Mouse (Mus musculus): ENCODE measurements around the gene Abcd3. TPM values are rescaled to one million over a fixed set of nuclear protein-coding genes. Genes with fewer than 3 reads are reported as not detected.

The Abcd3 gene
- polyA plus RNA-seq, 1 experiment from 2014 or later = 59.4 TPM

DNA sequence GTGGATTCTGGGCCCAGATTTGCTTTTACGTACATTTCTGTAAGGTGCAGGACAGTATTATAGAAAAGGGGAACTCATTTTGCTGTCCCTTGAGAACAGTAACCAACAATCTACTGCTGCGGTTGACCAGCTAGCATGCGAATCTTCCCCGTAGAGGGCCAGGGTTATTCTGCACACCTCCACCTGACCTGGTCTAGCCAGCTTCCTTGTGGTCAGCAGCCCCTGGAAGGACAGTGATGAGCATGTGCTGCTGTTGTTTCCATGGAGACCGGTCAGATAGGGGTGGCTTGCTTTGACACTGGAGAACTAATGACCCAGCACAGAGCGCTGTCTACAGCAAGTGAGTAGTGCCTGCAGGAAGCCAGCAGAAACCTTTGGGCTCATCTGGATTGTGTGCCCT lies 29.6 kb upstream of the Abcd3 start:
- no peak overlapping the region for H3K27ac ChIP-seq (ENCODE audit: low read depth, low read length)
- no peaks in the 10 kb centered on the region for H3K4me1 ChIP-seq (ENCODE audit: control insufficient read depth, insufficient read depth, low read length)
- H3K4me3 ChIP-seq (ENCODE audit: low read depth, low read length) = no peak overlapping the region
- H3K27me3 ChIP-seq (ENCODE audit: control insufficient read depth, insufficient read depth, low read length) = no peaks in the 10 kb centered on the region
- no peak overlapping the region for H3K4me2 ChIP-seq (ENCODE audit: low read depth)
- ATAC-seq (ENCODE audit: insufficient read depth, low FRiP score, low TSS enrichment) (no peak), DNase-seq (ENCODE audit: low spot score) (no peak)
- no peak overlapping the region for H3K9ac ChIP-seq (ENCODE audit: low read length)
- H3K9me3 ChIP-seq (ENCODE audit: control insufficient read depth, low read length) = no peaks in the 10 kb centered on the region
- no peaks in the 10 kb centered on the region for H3K36me3 ChIP-seq (ENCODE audit: control insufficient read depth, insufficient read depth, low read length)
- WGBS = 85% methylated on average over 6 of the region's 6 CpGs

- H3K4me3 ChIP-seq (ENCODE audit: low read depth, low read length) = no peak overlapping the region
- H3K27me3 ChIP-seq (ENCODE audit: control insufficient read depth, insufficient read depth, low read length) = no peaks in the 10 kb centered on the region
- H3K27ac ChIP-seq (ENCODE audit: low read depth, low read length) = no peak overlapping the region
- H3K4me2 ChIP-seq (ENCODE audit: low read depth) = no peak overlapping the region
- WGBS = 88% methylated on average over 3 of the region's 3 CpGs
- no peaks in the 10 kb centered on the region for H3K9me3 ChIP-seq (ENCODE audit: control insufficient read depth, low read length)
- DNase-seq (ENCODE audit: low spot score) = no peak
- no peak for ATAC-seq (ENCODE audit: insufficient read depth, low FRiP score, low TSS enrichment)
- H3K9ac ChIP-seq (ENCODE audit: low read length) = no peak overlapping the region
- no peaks in the 10 kb centered on the region for H3K4me1 ChIP-seq (ENCODE audit: control insufficient read depth, insufficient read depth, low read length)
- H3K36me3 ChIP-seq (ENCODE audit: control insufficient read depth, insufficient read depth, low read length) = no peaks in the 10 kb centered on the region
Measured at GRCm38 (mm10) chr3:121844013-121844412, 28.9 kb upstream of the Abcd3 start.

DNA sequence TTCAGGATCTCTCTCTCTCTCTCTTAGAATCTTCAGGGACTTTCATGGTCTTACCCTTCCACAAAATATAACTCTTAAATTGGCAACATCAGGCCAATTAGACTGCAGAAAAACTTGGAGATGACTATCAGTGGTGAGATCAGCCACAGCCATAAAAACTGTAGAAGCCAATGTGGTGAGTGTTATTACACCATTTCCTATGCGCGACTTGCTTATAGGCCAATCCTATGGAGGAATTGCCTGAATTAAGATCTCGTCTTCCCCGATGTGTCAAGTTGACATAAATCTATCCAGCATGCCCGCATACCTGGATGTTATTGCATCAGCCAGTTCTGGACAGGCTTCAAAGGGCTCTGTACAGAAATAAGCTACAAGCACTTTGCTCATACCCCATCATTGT lies 28.2 kb upstream of the Abcd3 start:
- WGBS = 90% methylated on average over 5 of the region's 5 CpGs
- H3K27me3 ChIP-seq (ENCODE audit: control insufficient read depth, insufficient read depth, low read length) = no peaks in the 10 kb centered on the region
- H3K4me2 ChIP-seq (ENCODE audit: low read depth) = no peak overlapping the region
- H3K4me3 ChIP-seq (ENCODE audit: low read depth, low read length) = no peak overlapping the region
- ATAC-seq (ENCODE audit: insufficient read depth, low FRiP score, low TSS enrichment) = no peak
- H3K36me3 ChIP-seq (ENCODE audit: control insufficient read depth, insufficient read depth, low read length) = no peaks in the 10 kb centered on the region
- H3K9ac ChIP-seq (ENCODE audit: low read length) = no peak overlapping the region
- no peaks in the 10 kb centered on the region for H3K4me1 ChIP-seq (ENCODE audit: control insufficient read depth, insufficient read depth, low read length)
- H3K9me3 ChIP-seq (ENCODE audit: control insufficient read depth, low read length) = no peaks in the 10 kb centered on the region
- no peak for DNase-seq (ENCODE audit: low spot score)
- no peak overlapping the region for H3K27ac ChIP-seq (ENCODE audit: low read depth, low read length)

DNA sequence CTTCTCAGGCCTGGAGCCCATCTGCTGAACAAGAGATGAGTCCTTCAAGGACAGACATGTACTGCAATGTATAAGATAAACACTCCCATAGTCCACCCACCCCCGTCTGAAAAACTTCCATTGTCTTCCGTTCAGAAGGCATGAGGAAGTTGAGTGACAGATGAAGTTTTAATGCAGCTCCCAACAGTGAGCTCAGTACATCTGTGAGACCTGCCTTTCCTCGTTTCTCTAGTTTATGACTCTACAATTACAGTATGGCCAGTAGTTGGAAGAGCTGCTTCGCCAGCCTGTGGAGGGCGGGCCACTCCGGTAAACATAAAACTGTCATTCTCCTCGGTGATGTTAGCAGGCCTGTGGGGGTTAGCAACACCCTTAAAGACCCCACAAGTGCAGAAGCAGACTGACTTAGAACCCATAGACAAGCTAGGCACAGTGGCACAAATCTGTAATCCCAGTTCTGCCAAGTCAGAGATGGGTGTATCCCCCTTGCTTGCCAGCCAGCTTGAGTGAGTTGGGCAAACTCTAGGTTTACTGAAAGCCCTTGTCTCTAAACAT lies 27.3 kb upstream of the Abcd3 start:
- WGBS = 54% methylated on average over 7 of the region's 7 CpGs
- Histone ChIP-seq H3K4me3 (ENCODE audit: low read depth, low read length) (no peak overlapping the region), H3K27ac (ENCODE audit: low read depth, low read length) (no peak overlapping the region)

GRCm38 (mm10) chr3:121841412-121842014 lies 26.4 kb upstream of the Abcd3 start:
- no peaks in the 10 kb centered on the region for H3K4me1 ChIP-seq (ENCODE audit: control insufficient read depth, insufficient read depth, low read length)
- H3K4me3 ChIP-seq (ENCODE audit: low read depth, low read length) = no peak overlapping the region
- H3K4me2 ChIP-seq (ENCODE audit: low read depth) = no peak overlapping the region
- DNase-seq (ENCODE audit: low spot score) (no peak), ATAC-seq (ENCODE audit: insufficient read depth, low FRiP score, low TSS enrichment) (no peak)
- H3K9me3 ChIP-seq (ENCODE audit: control insufficient read depth, low read length) = no peaks in the 10 kb centered on the region
- H3K9ac ChIP-seq (ENCODE audit: low read length) = no peak overlapping the region
- no peaks in the 10 kb centered on the region for H3K36me3 ChIP-seq (ENCODE audit: control insufficient read depth, insufficient read depth, low read length)
- WGBS = 77% methylated on average over 9 of the region's 9 CpGs
- no peak overlapping the region for H3K27ac ChIP-seq (ENCODE audit: low read depth, low read length)
- H3K27me3 ChIP-seq (ENCODE audit: control insufficient read depth, insufficient read depth, low read length) = no peaks in the 10 kb centered on the region

More for the DNA sequence above, 27.3 kb upstream of the Abcd3 start:
- Histone ChIP-seq H3K9me3 (ENCODE audit: control insufficient read depth, low read length) (no peaks in the 10 kb centered on the region), H3K9ac (ENCODE audit: low read length) (no peak overlapping the region), H3K36me3 (ENCODE audit: control insufficient read depth, insufficient read depth, low read length) (no peaks in the 10 kb centered on the region), H3K4me1 (ENCODE audit: control insufficient read depth, insufficient read depth, low read length) (no peaks in the 10 kb centered on the region), H3K27me3 (ENCODE audit: control insufficient read depth, insufficient read depth, low read length) (no peaks in the 10 kb centered on the region), H3K4me2 (ENCODE audit: low read depth) (no peak overlapping the region)
- ATAC-seq (ENCODE audit: insufficient read depth, low FRiP score, low TSS enrichment) (no peak), DNase-seq (ENCODE audit: low spot score) (no peak)

GRCm38 (mm10) chr3:121840351-121840750 lies 25.2 kb upstream of the Abcd3 start:
- 97% methylated on average over 8 of the region's 8 CpGs for WGBS
- no peaks in the 10 kb centered on the region for H3K4me1 ChIP-seq (ENCODE audit: control insufficient read depth, insufficient read depth, low read length)
- ATAC-seq (ENCODE audit: insufficient read depth, low FRiP score, low TSS enrichment) (no peak), DNase-seq (ENCODE audit: low spot score) (no peak)
- no peak overlapping the region for H3K27ac ChIP-seq (ENCODE audit: low read depth, low read length)
- no peaks in the 10 kb centered on the region for H3K27me3 ChIP-seq (ENCODE audit: control insufficient read depth, insufficient read depth, low read length)
- no peak overlapping the region for H3K4me3 ChIP-seq (ENCODE audit: low read depth, low read length)
- no peak overlapping the region for H3K9ac ChIP-seq (ENCODE audit: low read length)
- H3K9me3 ChIP-seq (ENCODE audit: control insufficient read depth, low read length) = no peaks in the 10 kb centered on the region
- H3K4me2 ChIP-seq (ENCODE audit: low read depth) = no peak overlapping the region
- H3K36me3 ChIP-seq (ENCODE audit: control insufficient read depth, insufficient read depth, low read length) = no peaks in the 10 kb centered on the region

DNA sequence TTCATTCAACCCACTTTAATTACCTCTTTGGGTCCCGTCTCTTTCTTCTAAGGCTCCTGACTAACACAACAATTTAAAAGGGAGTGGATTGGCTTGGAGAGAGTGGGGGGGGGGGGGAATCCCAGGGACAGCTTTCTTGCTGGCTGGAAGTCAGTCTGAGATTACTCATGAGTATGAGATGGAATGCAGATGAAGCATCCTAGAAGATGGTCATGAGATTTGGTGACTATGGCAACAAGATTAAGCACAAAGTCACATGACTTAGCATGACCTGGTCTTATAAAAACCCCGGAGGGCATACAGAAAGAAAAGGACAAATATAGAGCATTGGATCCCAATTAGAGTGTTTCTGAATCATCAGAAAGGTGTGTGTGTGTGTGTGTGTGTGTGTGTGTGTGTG lies 19.6 kb upstream of the Abcd3 start:
- no peak overlapping the region for H3K27ac ChIP-seq (ENCODE audit: low read depth, low read length)
- 83% methylated on average over 2 of the region's 2 CpGs for WGBS
- H3K27me3 ChIP-seq (ENCODE audit: control insufficient read depth, insufficient read depth, low read length) = no peaks in the 10 kb centered on the region
- H3K4me2 ChIP-seq (ENCODE audit: low read depth) = no peak overlapping the region
- ATAC-seq (ENCODE audit: insufficient read depth, low FRiP score, low TSS enrichment) (no peak), DNase-seq (ENCODE audit: low spot score) (no peak)
- H3K36me3 ChIP-seq (ENCODE audit: control insufficient read depth, insufficient read depth, low read length) = no peaks in the 10 kb centered on the region
- no peaks in the 10 kb centered on the region for H3K9me3 ChIP-seq (ENCODE audit: control insufficient read depth, low read length)
- H3K4me3 ChIP-seq (ENCODE audit: low read depth, low read length) = no peak overlapping the region
- no peak overlapping the region for H3K9ac ChIP-seq (ENCODE audit: low read length)
- no peaks in the 10 kb centered on the region for H3K4me1 ChIP-seq (ENCODE audit: control insufficient read depth, insufficient read depth, low read length)

DNA sequence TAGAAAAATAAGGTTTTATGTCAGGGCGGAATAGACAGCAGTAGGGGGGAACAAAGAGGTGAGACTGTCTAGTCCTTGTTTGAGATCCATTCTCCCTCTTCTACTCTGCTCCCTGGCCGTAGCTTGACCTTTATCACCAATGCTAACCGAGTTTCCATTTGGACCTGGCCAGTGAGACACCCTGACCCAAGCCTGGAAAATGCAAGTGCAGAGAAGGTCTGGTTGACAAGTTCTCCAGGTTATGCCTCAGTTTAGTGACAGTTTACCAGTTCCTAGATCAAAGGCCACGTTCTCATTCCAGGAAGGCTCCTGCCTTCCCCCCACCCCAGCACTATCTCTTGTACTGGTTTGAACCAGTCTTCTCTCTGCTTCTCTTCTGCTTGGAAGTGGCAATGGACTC lies 19.1 kb upstream of the Abcd3 start:
- ATAC-seq (ENCODE audit: insufficient read depth, low FRiP score, low TSS enrichment) (no peak), DNase-seq (ENCODE audit: low spot score) (no peak)
- Histone ChIP-seq H3K27me3 (ENCODE audit: control insufficient read depth, insufficient read depth, low read length) (no peaks in the 10 kb centered on the region), H3K36me3 (ENCODE audit: control insufficient read depth, insufficient read depth, low read length) (no peaks in the 10 kb centered on the region), H3K27ac (ENCODE audit: low read depth, low read length) (no peak overlapping the region), H3K4me2 (ENCODE audit: low read depth) (no peak overlapping the region), H3K4me1 (ENCODE audit: control insufficient read depth, insufficient read depth, low read length) (no peaks in the 10 kb centered on the region), H3K4me3 (ENCODE audit: low read depth, low read length) (no peak overlapping the region), H3K9me3 (ENCODE audit: control insufficient read depth, low read length) (no peaks in the 10 kb centered on the region), H3K9ac (ENCODE audit: low read length) (no peak overlapping the region)
- 84% methylated on average over 4 of the region's 4 CpGs for WGBS

DNA sequence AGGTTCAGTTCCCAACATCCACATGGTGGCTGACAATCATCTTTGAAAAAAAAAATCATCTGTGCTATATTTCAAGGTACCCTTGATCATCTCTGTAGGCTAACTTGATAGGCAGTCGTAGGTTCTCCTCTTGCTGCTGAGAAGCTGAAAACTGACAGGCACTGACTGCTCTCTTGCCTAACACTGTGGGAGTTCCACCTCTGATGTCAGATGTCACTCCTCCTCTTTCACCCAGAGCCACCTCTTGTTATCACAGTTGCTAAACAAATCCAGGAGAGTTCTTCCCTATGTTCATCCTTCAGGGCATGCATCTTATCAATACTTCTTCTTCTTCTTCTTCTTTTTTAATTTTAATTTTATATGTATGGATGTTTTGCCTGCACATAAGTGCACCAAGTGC lies 10.0 kb upstream of the Abcd3 start:
- ATAC-seq (ENCODE audit: insufficient read depth, low FRiP score, low TSS enrichment) (no peak), DNase-seq (ENCODE audit: low spot score) (no peak)
- no peak overlapping the region for H3K4me2 ChIP-seq (ENCODE audit: low read depth)
- 76% methylated on average over 1 of the region's 1 CpGs for WGBS
- H3K27ac ChIP-seq (ENCODE audit: low read depth, low read length) = no peak overlapping the region
- H3K4me3 ChIP-seq (ENCODE audit: low read depth, low read length) = no peak overlapping the region
- H3K9me3 ChIP-seq (ENCODE audit: control insufficient read depth, low read length) = no peaks in the 10 kb centered on the region
- no peaks in the 10 kb centered on the region for H3K4me1 ChIP-seq (ENCODE audit: control insufficient read depth, insufficient read depth, low read length)
- H3K9ac ChIP-seq (ENCODE audit: low read length) = no peak overlapping the region
- no peaks in the 10 kb centered on the region for H3K27me3 ChIP-seq (ENCODE audit: control insufficient read depth, insufficient read depth, low read length)
- no peaks in the 10 kb centered on the region for H3K36me3 ChIP-seq (ENCODE audit: control insufficient read depth, insufficient read depth, low read length)
